Mouse (Mus musculus) liver, embryonic 11.5 days (tissue): ENCODE measurements around the gene Ccdc77. TPM values are rescaled to one million over a fixed set of nuclear protein-coding genes. Genes with fewer than 3 reads are reported as not detected.
A peak's percentile ranks its signal among the peaks of the same experiment; 100 is the strongest.

Experiments
- ATAC-seq: fragments of 200-750 bp; cut with Nextera tagmentation; replicated peaks from 2 replicates; pipeline ENCODE4 v1.8.0; 2017; ENCODE audit warnings: moderate number of reproducible peaks, mild to moderate bottlenecking, moderate TSS enrichment, moderate library complexity; ENCODE audit not compliant: low FRiP score
- DNase-seq: peaks from one replicate; pipeline ENCODE4 v3.0.0-alpha.2; 2017; ENCODE audit warnings: low spot score
- H3K27ac ChIP-seq: fragments of 300-500 bp; sonication (generic); 2 replicates; pipeline ENCODE4 v1.5.1; 2014; ENCODE audit warnings: mild to moderate bottlenecking, low read depth, low read length, control low read depth
- H3K27me3 ChIP-seq: fragments of 300-500 bp; sonication (generic); replicated peaks from 2 replicates; pipeline ENCODE4 v1.6.1; 2014; ENCODE audit warnings: low read length, mixed read lengths; ENCODE audit not compliant: control insufficient read depth, insufficient read depth
- H3K36me3 ChIP-seq: fragments of 300-500 bp; sonication (generic); 2 replicates; pipeline ENCODE4 v1.6.1; 2014; ENCODE audit warnings: mild to moderate bottlenecking, low read length, moderate library complexity, mixed read lengths; ENCODE audit not compliant: control insufficient read depth, insufficient read depth
- H3K4me1 ChIP-seq: fragments of 300-500 bp; sonication (generic); replicated peaks from 2 replicates; pipeline ENCODE4 v1.6.1; 2014; ENCODE audit warnings: low read length, mixed read lengths; ENCODE audit not compliant: control insufficient read depth, insufficient read depth
- H3K4me2 ChIP-seq: fragments of 300-500 bp; sonication (generic); 2 replicates; pipeline ENCODE4 v1.6.1; 2014; ENCODE audit warnings: mild to moderate bottlenecking, control low read depth, moderate library complexity
- H3K4me3 ChIP-seq: fragments of 300-500 bp; sonication (generic); 2 replicates; pipeline ENCODE4 v1.5.1; 2014; ENCODE audit warnings: low read depth, low read length, control low read depth
- H3K9ac ChIP-seq: fragments of 300-500 bp; sonication (generic); 2 replicates; pipeline ENCODE4 v1.6.1; 2014; ENCODE audit warnings: low read depth, low read length, control low read depth
- H3K9me3 ChIP-seq: fragments of 300-500 bp; sonication (generic); 2 replicates; pipeline ENCODE4 v1.6.1; 2016; ENCODE audit warnings: low read length, inconsistent platforms, mixed read lengths; ENCODE audit not compliant: control insufficient read depth
- WGBS: fragments of 180-500 bp; shearing (Covaris S2); extraction: QIAGEN DNeasy Blood & Tissue Kit; methylation state at CpG from one replicate; pipeline ENCODE4 v1.1.7; 2014; 5-methylcytosine and 5-hydroxymethylcytosine counted together
- polyA plus RNA-seq: library from polyadenylated mRNA; unstranded; fragments of >200 nt; fragmentation: Nextera tagmentation; extraction: Ambion mirVana; gene quantifications from 2 replicates; pipeline ENCODE4 v1.2.1, GENCODE M21; 2014

Gene Ccdc77
- polyA plus RNA-seq, 1 experiment from 2014 or later, result 25.4 TPM

DNA sequence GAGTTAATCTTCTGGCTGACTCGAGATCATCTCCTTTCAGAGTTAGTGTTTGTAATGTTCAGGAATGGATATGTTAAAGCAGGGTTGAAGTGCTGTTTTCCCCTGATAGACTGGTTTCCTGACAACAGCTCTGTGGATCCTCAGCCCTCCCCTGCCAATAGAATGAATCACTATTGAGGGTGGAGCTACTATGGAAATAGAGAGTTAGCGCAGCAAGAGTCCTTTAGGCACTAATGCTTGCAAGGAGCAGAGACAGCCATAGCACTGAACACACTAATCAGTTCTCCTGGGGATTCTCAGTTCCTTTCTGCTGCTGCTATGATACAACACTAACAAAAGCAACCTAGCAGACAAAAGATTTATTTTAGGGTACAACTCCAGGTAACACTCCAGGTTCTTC, 43.8 kb downstream of the Ccdc77 start:
- ATAC-seq, result no peak
- Histone ChIP-seq H3K9ac (no peak overlapping the region), H3K4me2 (no peak overlapping the region), H3K27ac (no peak overlapping the region), H3K36me3 (peaks cover 8% of the 10 kb centered on the region), H3K4me3 (no peak overlapping the region), H3K4me1 (no peaks in the 10 kb centered on the region), H3K9me3 (no peaks in the 10 kb centered on the region), H3K27me3 (no peaks in the 10 kb centered on the region)
- DNase-seq, result no peak
- 63% methylated on average over 2 of the region's 2 CpGs for WGBS

- no peaks in the 10 kb centered on the region for H3K36me3 ChIP-seq
- H3K9me3 ChIP-seq, result no peaks in the 10 kb centered on the region
- no peak for DNase-seq
- WGBS, result 83% methylated on average over 9 of the region's 9 CpGs
- ATAC-seq, result no peak
- H3K4me1 ChIP-seq, result no peaks in the 10 kb centered on the region
- no peak overlapping the region for H3K4me2 ChIP-seq
- H3K27me3 ChIP-seq, result no peaks in the 10 kb centered on the region
- H3K4me3 ChIP-seq, result no peak overlapping the region
- H3K9ac ChIP-seq, result no peak overlapping the region
- H3K27ac ChIP-seq, result no peak overlapping the region
These were observed 45.0 kb downstream of the Ccdc77 start for GRCm38 (mm10) chr6:120319129-120319528.

DNA sequence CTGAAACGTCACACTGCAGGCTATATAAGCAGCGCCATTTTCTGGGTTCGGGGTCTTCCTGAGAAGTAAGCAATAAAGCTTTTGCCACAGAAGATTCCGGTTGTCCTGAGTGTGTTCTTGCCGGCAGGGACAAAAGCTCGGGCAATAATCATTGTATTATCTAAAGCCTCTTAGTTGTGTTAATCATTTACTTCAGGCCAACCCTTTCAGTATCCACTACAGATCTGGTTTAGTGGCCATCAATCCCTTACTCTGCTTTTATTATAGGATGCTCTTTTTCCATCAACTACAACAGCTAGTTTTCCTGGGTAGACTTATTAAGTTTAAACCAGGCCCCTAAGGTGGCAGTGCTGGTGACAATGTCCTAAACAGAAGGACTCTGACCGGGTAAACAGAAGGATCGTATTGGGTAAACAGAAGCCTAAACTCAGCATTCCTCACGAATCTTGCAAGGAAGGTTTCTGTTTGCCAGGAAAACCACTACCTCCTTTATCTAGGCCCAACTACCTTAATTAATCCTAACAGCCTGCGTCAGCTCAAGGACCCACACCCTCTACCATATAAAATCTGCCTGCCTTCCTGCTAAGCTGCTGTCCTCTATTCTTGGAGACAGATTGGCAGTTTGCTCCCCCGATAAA, 45.8 kb downstream of the Ccdc77 start:
- H3K4me1 ChIP-seq, result no peaks in the 10 kb centered on the region
- no peaks in the 10 kb centered on the region for H3K36me3 ChIP-seq
- no peak overlapping the region for H3K27ac ChIP-seq
- no peaks in the 10 kb centered on the region for H3K27me3 ChIP-seq
- DNase-seq (no peak), ATAC-seq (no peak)
- no peak overlapping the region for H3K4me3 ChIP-seq
- H3K9ac ChIP-seq, result no peak overlapping the region
- H3K4me2 ChIP-seq, result no peak overlapping the region
- WGBS, result 75% methylated on average over 11 of the region's 11 CpGs
- H3K9me3 ChIP-seq, result no peaks in the 10 kb centered on the region

DNA sequence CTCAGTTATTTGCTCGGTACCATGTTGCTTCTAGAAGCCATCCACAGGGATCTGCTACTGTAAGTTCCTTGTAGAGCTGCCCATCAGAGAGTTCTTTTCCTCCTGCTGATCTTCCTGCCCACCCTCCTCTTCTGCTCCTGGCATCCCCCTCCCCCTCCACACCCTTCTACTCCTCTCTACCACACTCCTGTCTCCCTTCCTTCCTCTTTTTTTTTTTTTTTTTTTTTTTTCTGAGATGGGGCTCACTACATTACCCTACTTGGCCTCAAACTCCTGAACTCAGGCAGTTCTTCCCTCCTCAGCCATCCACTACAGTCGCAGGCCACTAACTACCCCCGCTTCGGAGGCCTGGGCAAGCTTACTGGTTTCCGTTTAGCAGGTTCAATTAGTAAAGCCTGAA, 51.7 kb downstream of the Ccdc77 start:
- Histone ChIP-seq H3K9ac (no peak overlapping the region), H3K4me2 (no peak overlapping the region), H3K27me3 (no peaks in the 10 kb centered on the region), H3K36me3 (no peaks in the 10 kb centered on the region), H3K4me3 (no peak overlapping the region), H3K9me3 (no peaks in the 10 kb centered on the region), H3K4me1 (no peaks in the 10 kb centered on the region), H3K27ac (no peak overlapping the region)
- no peak for ATAC-seq
- DNase-seq, result no peak
- 50% methylated on average over 5 of the region's 5 CpGs for WGBS

DNA sequence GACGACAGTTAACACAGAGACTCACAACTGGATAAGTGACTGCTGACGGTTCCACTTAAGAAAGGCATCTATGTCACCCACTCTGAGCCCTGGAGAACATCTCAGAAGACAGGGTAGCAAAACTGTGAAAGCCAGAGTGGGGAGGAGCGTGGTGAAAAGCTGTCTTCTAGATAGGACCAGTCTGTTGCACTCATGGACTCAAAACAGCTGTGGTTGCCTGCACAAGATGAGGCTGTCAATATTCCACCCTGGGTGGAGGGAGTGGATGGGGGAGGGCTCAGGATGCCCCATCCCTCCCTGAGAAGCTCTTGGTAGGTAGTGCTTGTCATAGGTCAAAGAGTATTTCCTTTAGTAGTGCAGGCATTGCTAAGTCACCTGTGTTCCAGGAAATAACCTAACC, 54.4 kb downstream of the Ccdc77 start:
- H3K27ac ChIP-seq, result no peak overlapping the region
- no peak overlapping the region for H3K4me3 ChIP-seq
- no peak overlapping the region for H3K4me2 ChIP-seq
- DNase-seq (no peak), ATAC-seq (no peak)
- no peaks in the 10 kb centered on the region for H3K36me3 ChIP-seq
- H3K9ac ChIP-seq, result no peak overlapping the region
- no peaks in the 10 kb centered on the region for H3K9me3 ChIP-seq
- H3K27me3 ChIP-seq, result no peaks in the 10 kb centered on the region
- WGBS, result 63% methylated on average over 3 of the region's 3 CpGs
- no peaks in the 10 kb centered on the region for H3K4me1 ChIP-seq

DNA sequence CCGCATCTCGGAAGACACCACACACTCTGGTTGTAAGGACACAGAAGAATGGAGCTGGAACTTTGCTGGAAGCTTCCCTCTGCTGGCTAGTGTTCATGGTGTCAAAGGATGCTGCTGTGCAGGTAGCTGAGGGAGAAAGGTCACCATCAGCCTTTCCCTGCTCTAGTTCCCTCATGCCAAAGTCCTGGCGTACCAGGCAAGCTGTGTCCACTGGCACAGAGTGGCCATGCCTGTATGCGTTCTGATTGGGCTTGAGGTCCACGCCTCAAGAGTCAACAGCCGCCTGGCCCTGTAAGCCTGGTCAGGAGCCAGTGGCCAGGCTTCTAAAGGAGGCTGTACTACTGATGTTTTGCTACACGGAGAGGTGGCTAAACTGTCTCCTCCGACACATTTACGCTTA, 54.8 kb downstream of the Ccdc77 start:
- Histone ChIP-seq H3K9ac (no peak overlapping the region), H3K4me1 (no peaks in the 10 kb centered on the region), H3K4me3 (no peak overlapping the region), H3K27ac (no peak overlapping the region), H3K36me3 (no peaks in the 10 kb centered on the region), H3K27me3 (no peaks in the 10 kb centered on the region), H3K9me3 (no peaks in the 10 kb centered on the region), H3K4me2 (no peak overlapping the region)
- DNase-seq (no peak), ATAC-seq (no peak)
- 79% methylated on average over 9 of the region's 9 CpGs for WGBS

- no peak for ATAC-seq
- H3K9ac ChIP-seq, result no peak overlapping the region
- H3K4me2 ChIP-seq, result no peak overlapping the region
- WGBS, result 90% methylated on average over 3 of the region's 3 CpGs
- no peaks in the 10 kb centered on the region for H3K9me3 ChIP-seq
- no peaks in the 10 kb centered on the region for H3K36me3 ChIP-seq
- no peak overlapping the region for H3K4me3 ChIP-seq
- H3K4me1 ChIP-seq, result no peaks in the 10 kb centered on the region
- H3K27me3 ChIP-seq, result peaks cover 6% of the 10 kb centered on the region
- no peak for DNase-seq
- H3K27ac ChIP-seq, result no peak overlapping the region
These were observed 57.1 kb downstream of the Ccdc77 start for GRCm38 (mm10) chr6:120306859-120307594.

DNA sequence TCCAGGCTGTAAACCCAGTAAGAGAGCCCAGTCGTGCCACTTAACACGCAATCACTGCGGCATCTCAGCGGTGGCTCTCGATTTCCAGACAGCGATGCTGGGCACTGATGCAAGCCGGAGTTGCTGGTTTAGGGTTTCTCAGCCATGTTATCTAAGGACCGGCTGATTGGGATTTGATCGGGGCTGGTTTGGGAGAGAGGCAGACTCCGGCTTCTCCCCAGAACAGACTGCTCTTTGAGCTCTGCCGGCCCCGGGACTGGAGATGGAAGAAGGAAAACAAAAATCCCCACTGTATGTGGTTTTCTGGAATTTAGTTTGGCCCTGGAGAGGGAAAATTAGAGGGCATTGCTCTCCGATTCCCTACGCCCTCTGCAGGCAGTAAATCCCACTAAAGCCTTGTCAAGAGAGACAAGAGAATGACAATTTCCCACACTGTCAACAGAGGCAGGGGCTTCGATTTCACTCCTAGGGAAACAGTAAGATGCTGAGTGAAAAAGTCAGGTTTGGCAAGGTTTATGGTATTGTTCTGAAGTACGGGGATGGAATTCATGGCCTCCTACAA, 61.3 kb downstream of the Ccdc77 start:
- DNase-seq, result no peak
- Histone ChIP-seq H3K9me3 (no peaks in the 10 kb centered on the region), H3K36me3 (no peaks in the 10 kb centered on the region), H3K27ac (no peak overlapping the region), H3K4me1 (no peaks in the 10 kb centered on the region), H3K4me3 (no peak overlapping the region), H3K9ac (no peak overlapping the region), H3K27me3 (peaks cover 10% of the 10 kb centered on the region), H3K4me2 (peak overlapping the region; percentile 31)
- no peak for ATAC-seq
- 23% methylated on average over 16 of the region's 16 CpGs for WGBS

GRCm38 (mm10) chr6:120301137-120301536, 63.0 kb downstream of the Ccdc77 start:
- no peak overlapping the region for H3K27ac ChIP-seq
- DNase-seq (no peak), ATAC-seq (no peak)
- H3K4me1 ChIP-seq, result no peaks in the 10 kb centered on the region
- H3K9ac ChIP-seq, result no peak overlapping the region
- H3K36me3 ChIP-seq, result no peaks in the 10 kb centered on the region
- no peak overlapping the region for H3K4me3 ChIP-seq
- H3K4me2 ChIP-seq, result no peak overlapping the region
- 33% methylated on average over 6 of the region's 6 CpGs for whole genome bisulfite sequencing
- no peaks in the 10 kb centered on the region for H3K9me3 ChIP-seq
- H3K27me3 ChIP-seq, result peaks cover 10% of the 10 kb centered on the region
